8 mouse cellular contexts compared by ENCODE assay signal in the genomic region with DNA sequence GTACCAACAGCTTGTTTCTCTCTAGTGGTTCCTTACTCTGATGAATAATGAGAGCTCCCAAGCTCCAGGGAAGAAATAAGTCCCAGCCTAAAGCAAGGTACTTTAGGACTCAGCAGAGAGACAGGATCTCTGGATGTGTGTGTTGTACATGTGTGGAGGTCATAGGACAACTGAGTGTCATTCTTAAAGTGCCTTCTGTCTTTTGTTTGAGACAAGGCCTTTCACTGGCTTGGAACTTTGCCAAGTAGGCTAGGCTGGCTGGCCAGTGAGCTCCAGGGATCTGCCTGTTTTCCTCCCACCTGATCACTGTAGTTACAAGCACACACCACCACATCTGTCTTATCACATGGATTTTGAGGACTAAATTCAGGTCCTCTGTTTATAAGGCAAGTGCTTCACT. TPM values are rescaled to one million over a fixed set of nuclear protein-coding genes. Genes with fewer than 3 reads are reported as not detected.
DNase-seq lines count a peak whose midpoint lies in the region; ATAC-seq and TF ChIP-seq lines count a peak whose summit lies in the region.

No protein-coding gene starts in this region.

- ATAC-seq in forebrain, postnatal 0 days, result no peak
- no peak for ATAC-seq in forebrain, embryonic 12.5 days (ENCODE audit: low FRiP score)
- peak; percentile 59 for ATAC-seq in lung, postnatal 0 days
- no peak for ATAC-seq in heart, embryonic 15.5 days (replicated peaks; ENCODE audit: insufficient number of reproducible peaks, insufficient read depth, low FRiP score, low read depth)
- no peak for ATAC-seq in neural tube, embryonic 15.5 days (ENCODE audit: low FRiP score)
- no peak for ATAC-seq in activated CD4-positive, CD25-positive, alpha-beta regulatory T cell, adult 4 months

- TF ChIP-seq EP300 in lung, postnatal 0 days (IDR thresholded peaks at IDR 0.05), result no peak

- no peak overlapping the region for H3K9ac ChIP-seq in forebrain, postnatal 0 days
- no peak overlapping the region for H3K9ac ChIP-seq in forebrain, embryonic 12.5 days
- no peak overlapping the region for H3K9ac ChIP-seq in lung, postnatal 0 days (replicated peaks; ENCODE audit: low read depth)
- no peak overlapping the region for H3K9ac ChIP-seq in heart, embryonic 15.5 days
- no peak overlapping the region for H3K9ac ChIP-seq in neural tube, embryonic 15.5 days (replicated peaks)

- H3K9me3 ChIP-seq in forebrain, postnatal 0 days (ENCODE audit: low read length), result no peaks in the 10 kb centered on the region
- H3K9me3 ChIP-seq in forebrain, embryonic 12.5 days, result no peaks in the 10 kb centered on the region
- no peaks in the 10 kb centered on the region for H3K9me3 ChIP-seq in lung, postnatal 0 days (ENCODE audit: low read length)
- H3K9me3 ChIP-seq in heart, embryonic 15.5 days (replicated peaks), result no peaks in the 10 kb centered on the region
- no peaks in the 10 kb centered on the region for H3K9me3 ChIP-seq in neural tube, embryonic 15.5 days (replicated peaks)

- peak; percentile 31 for DNase-seq in forebrain, postnatal 0 days
- DNase-seq in lung, postnatal 0 days (ENCODE audit: low spot score), result peak; percentile 76
- DNase-seq in lung, postnatal 25 days (ENCODE audit: low spot score), result no peak
- no peak for DNase-seq in testis, postnatal 14 days (ENCODE audit: low spot score)

- no peak overlapping the region for H3K4me3 ChIP-seq in forebrain, postnatal 0 days (ENCODE audit: low read depth, low read length)
- no peak overlapping the region for H3K4me3 ChIP-seq in forebrain, embryonic 12.5 days (replicated peaks)
- H3K4me3 ChIP-seq in lung, postnatal 0 days (ENCODE audit: low read depth, low read length), result no peak overlapping the region
- H3K4me3 ChIP-seq in heart, embryonic 15.5 days, result no peak overlapping the region
- H3K4me3 ChIP-seq in neural tube, embryonic 15.5 days (replicated peaks), result no peak overlapping the region

- H3K4me1 ChIP-seq in forebrain, postnatal 0 days (ENCODE audit: insufficient read depth), result no peaks in the 10 kb centered on the region
- H3K4me1 ChIP-seq in forebrain, embryonic 12.5 days, result peaks cover 31% of the 10 kb centered on the region
- H3K4me1 ChIP-seq in lung, postnatal 0 days (ENCODE audit: insufficient read depth, low read depth, low read length), result no peaks in the 10 kb centered on the region
- H3K4me1 ChIP-seq in heart, embryonic 15.5 days (replicated peaks), result peaks cover 30% of the 10 kb centered on the region
- H3K4me1 ChIP-seq in neural tube, embryonic 15.5 days, result peaks cover 20% of the 10 kb centered on the region

- H3K36me3 ChIP-seq in forebrain, postnatal 0 days (ENCODE audit: insufficient read depth), result peaks cover 45% of the 10 kb centered on the region
- H3K36me3 ChIP-seq in forebrain, embryonic 12.5 days (replicated peaks), result peaks cover 94% of the 10 kb centered on the region
- H3K36me3 ChIP-seq in lung, postnatal 0 days (ENCODE audit: insufficient read depth, low read length), result peaks cover 17% of the 10 kb centered on the region; the same call in 1 of the 2 replicates
- peaks cover 66% of the 10 kb centered on the region for H3K36me3 ChIP-seq in heart, embryonic 15.5 days
- peaks cover 62% of the 10 kb centered on the region for H3K36me3 ChIP-seq in neural tube, embryonic 15.5 days

- no peak for TF ChIP-seq CTCF in forebrain, postnatal 0 days (IDR thresholded peaks at IDR 0.05; ENCODE audit: low read depth)
- TF ChIP-seq CTCF in lung, postnatal 0 days (IDR thresholded peaks at IDR 0.05), result no peak

- no peaks in the 10 kb centered on the region for H3K27me3 ChIP-seq in forebrain, postnatal 0 days (ENCODE audit: insufficient read depth, low read length)
- H3K27me3 ChIP-seq in forebrain, embryonic 12.5 days, result no peaks in the 10 kb centered on the region
- H3K27me3 ChIP-seq in lung, postnatal 0 days (replicated peaks; ENCODE audit: insufficient read depth, low read length), result no peaks in the 10 kb centered on the region
- no peaks in the 10 kb centered on the region for H3K27me3 ChIP-seq in heart, embryonic 15.5 days
- no peaks in the 10 kb centered on the region for H3K27me3 ChIP-seq in neural tube, embryonic 15.5 days (replicated peaks)

- peak overlapping the region; percentile 43; the same call in 1 of the 2 replicates for H3K27ac ChIP-seq in forebrain, postnatal 0 days (ENCODE audit: low read depth, low read length)
- H3K27ac ChIP-seq in forebrain, embryonic 12.5 days, result no peak overlapping the region
- peak overlapping the region; percentile 62; the same call in 1 of the 2 replicates for H3K27ac ChIP-seq in lung, postnatal 0 days (ENCODE audit: low read length)
- peak overlapping the region; percentile 68 for H3K27ac ChIP-seq in heart, embryonic 15.5 days
- H3K27ac ChIP-seq in neural tube, embryonic 15.5 days (replicated peaks), result peak overlapping the region; percentile 10; the same call in 1 of the 2 replicates

- H3K4me2 ChIP-seq in forebrain, postnatal 0 days (ENCODE audit: low read depth), result no peak overlapping the region
- H3K4me2 ChIP-seq in forebrain, embryonic 12.5 days, result no peak overlapping the region
- no peak overlapping the region for H3K4me2 ChIP-seq in lung, postnatal 0 days (replicated peaks; ENCODE audit: low read depth, low read length)
- H3K4me2 ChIP-seq in heart, embryonic 15.5 days, result no peak overlapping the region
- H3K4me2 ChIP-seq in neural tube, embryonic 15.5 days, result no peak overlapping the region

RNA-seq across cellular contexts. Expression of gene Oaz2, which starts 28.5 kb away (rescaled TPM):
- total RNA-seq in forebrain, postnatal 0 days (2014; rRNA removed), result 284 and 301 TPM in 2 replicates
- polyA plus RNA-seq in forebrain, postnatal 0 days (2015; fragmentation: Nextera tagmentation; extraction: Ambion mirVana), result 374 and 392 TPM in 2 replicates
- polyA plus RNA-seq in forebrain, embryonic 12.5 days (2016; fragmentation: Nextera tagmentation; extraction: Ambion mirVana), result 247 and 249 TPM in 2 replicates
- 639 and 649 TPM in 2 replicates for polyA plus RNA-seq in lung, postnatal 0 days (2015; fragmentation: Nextera tagmentation; extraction: Ambion mirVana)
- polyA plus RNA-seq in heart, embryonic 15.5 days (2015; fragmentation: Nextera tagmentation; extraction: Ambion mirVana), result 258 and 293 TPM in 2 replicates
- 383 and 395 TPM in 2 replicates for polyA plus RNA-seq in neural tube, embryonic 15.5 days (2015; fragmentation: Nextera tagmentation; extraction: Ambion mirVana)
- 10 to 100 TPM; 32.3 to 36.5 TPM for polyA plus RNA-seq in activated CD4-positive, CD25-positive, alpha-beta regulatory T cell, adult 4 months (2017; shearing (Covaris generic))

Comparison
In these comparisons a context has a peak if more than half of its experiments do, and no peak if none do; other contexts are left out.
1. DNase-seq: peak in forebrain, postnatal 0 days (single experiment) and lung, postnatal 0 days (single experiment); none in lung, postnatal 25 days (single experiment) and testis, postnatal 14 days (single experiment).